Mouse (Mus musculus): ENCODE measurements around the gene Slc39a1. TPM values are rescaled to one million over a fixed set of nuclear protein-coding genes. Genes with fewer than 3 reads are reported as not detected.
A peak's percentile ranks its signal among the peaks of the same experiment; 100 is the strongest.

Slc39a1 gene
- polyA plus RNA-seq, 1 experiment from 2014 or later, result 105 TPM

GRCm38 (mm10) chr3:90256731-90257530 lies 9.0 kb downstream of the Slc39a1 start:
- Histone ChIP-seq H3K9ac (ENCODE audit: low read depth, low read length) (no peak overlapping the region), H3K27me3 (ENCODE audit: control insufficient read depth, insufficient read depth, low read length) (no peaks in the 10 kb centered on the region), H3K36me3 (ENCODE audit: control insufficient read depth, insufficient read depth, low read length) (peaks cover 41% of the 10 kb centered on the region), H3K4me2 (replicated peaks; ENCODE audit: low read depth, low read length) (no peak overlapping the region), H3K9me3 (ENCODE audit: control insufficient read depth, low read length) (no peaks in the 10 kb centered on the region), H3K4me3 (ENCODE audit: low read length) (no peak overlapping the region), H3K27ac (ENCODE audit: low read depth, low read length) (no peak overlapping the region), H3K4me1 (ENCODE audit: control insufficient read depth, insufficient read depth, low read length) (peaks cover 7% of the 10 kb centered on the region)
- ATAC-seq (ENCODE audit: low FRiP score, low TSS enrichment), result no peak
- 91% methylated on average over 19 of the region's 19 CpGs for WGBS

- H3K27ac ChIP-seq (ENCODE audit: low read depth, low read length), result no peak overlapping the region
- H3K27me3 ChIP-seq (ENCODE audit: control insufficient read depth, insufficient read depth, low read length), result no peaks in the 10 kb centered on the region
- H3K4me1 ChIP-seq (ENCODE audit: control insufficient read depth, insufficient read depth, low read length), result peaks cover 7% of the 10 kb centered on the region
- no peak overlapping the region for H3K4me2 ChIP-seq (replicated peaks; ENCODE audit: low read depth, low read length)
- WGBS, result 89% methylated on average over 4 of the region's 4 CpGs
- peaks cover 57% of the 10 kb centered on the region for H3K36me3 ChIP-seq (ENCODE audit: control insufficient read depth, insufficient read depth, low read length)
- no peak for ATAC-seq (ENCODE audit: low FRiP score, low TSS enrichment)
- no peaks in the 10 kb centered on the region for H3K9me3 ChIP-seq (ENCODE audit: control insufficient read depth, low read length)
- H3K4me3 ChIP-seq (ENCODE audit: low read length), result no peak overlapping the region
- H3K9ac ChIP-seq (ENCODE audit: low read depth, low read length), result no peak overlapping the region
Observed at GRCm38 (mm10) chr3:90258521-90258920, 10.5 kb downstream of the Slc39a1 start.

GRCm38 (mm10) chr3:90263121-90263771 lies 15.3 kb downstream of the Slc39a1 start:
- Histone ChIP-seq H3K9ac (ENCODE audit: low read depth, low read length) (no peak overlapping the region), H3K4me1 (ENCODE audit: control insufficient read depth, insufficient read depth, low read length) (peaks cover 9% of the 10 kb centered on the region; the same call in 1 of the 2 replicates), H3K27ac (ENCODE audit: low read depth, low read length) (no peak overlapping the region), H3K27me3 (ENCODE audit: control insufficient read depth, insufficient read depth, low read length) (no peaks in the 10 kb centered on the region), H3K4me3 (ENCODE audit: low read length) (no peak overlapping the region), H3K9me3 (ENCODE audit: control insufficient read depth, low read length) (no peaks in the 10 kb centered on the region), H3K36me3 (ENCODE audit: control insufficient read depth, insufficient read depth, low read length) (peaks cover 57% of the 10 kb centered on the region), H3K4me2 (replicated peaks; ENCODE audit: low read depth, low read length) (no peak overlapping the region)
- WGBS, result 85% methylated on average over 5 of the region's 5 CpGs
- ATAC-seq (ENCODE audit: low FRiP score, low TSS enrichment), result no peak

GRCm38 (mm10) chr3:90264687-90265033 lies 16.7 kb downstream of the Slc39a1 start:
- WGBS, result 34% methylated on average over 10 of the region's 10 CpGs

GRCm38 (mm10) chr3:90265034-90265931 lies 17.3 kb downstream of the Slc39a1 start, which contains the start of gene Dennd4b:
Dennd4b (plus strand) TSS chr3:90265185.
- peak within 1 kb of the TSS; percentile 97 for H3K27ac ChIP-seq (ENCODE audit: low read depth, low read length)
- peak within 1 kb of the TSS; percentile 85 for H3K4me3 ChIP-seq (ENCODE audit: low read length)
- peak within 1 kb of the TSS; percentile 84 for H3K4me2 ChIP-seq (replicated peaks; ENCODE audit: low read depth, low read length)
- peaks cover 9% of the 10 kb centered on the region; the same call in 1 of the 2 replicates for H3K4me1 ChIP-seq (ENCODE audit: control insufficient read depth, insufficient read depth, low read length)
- WGBS, result under 1% methylated on average over 72 of the region's 87 CpGs
- peak within 1 kb of the TSS; percentile 91 for H3K9ac ChIP-seq (ENCODE audit: low read depth, low read length)
- peaks cover 37% of the 10 kb centered on the region for H3K36me3 ChIP-seq (ENCODE audit: control insufficient read depth, insufficient read depth, low read length)
- no peaks in the 10 kb centered on the region for H3K27me3 ChIP-seq (ENCODE audit: control insufficient read depth, insufficient read depth, low read length)
- ATAC-seq (ENCODE audit: low FRiP score, low TSS enrichment), result peak; percentile 91
- no peaks in the 10 kb centered on the region for H3K9me3 ChIP-seq (ENCODE audit: control insufficient read depth, low read length)

More at GRCm38 (mm10) chr3:90264687-90265033, 16.7 kb downstream of the Slc39a1 start:
- H3K4me1 ChIP-seq (ENCODE audit: control insufficient read depth, insufficient read depth, low read length), result peaks cover 9% of the 10 kb centered on the region; the same call in 1 of the 2 replicates
- no peaks in the 10 kb centered on the region for H3K9me3 ChIP-seq (ENCODE audit: control insufficient read depth, low read length)
- no peak overlapping the region; the same call in 1 of the 2 replicates for H3K27ac ChIP-seq (ENCODE audit: low read depth, low read length)
- H3K9ac ChIP-seq (ENCODE audit: low read depth, low read length), result no peak overlapping the region
- H3K4me2 ChIP-seq (replicated peaks; ENCODE audit: low read depth, low read length), result no peak overlapping the region
- peaks cover 43% of the 10 kb centered on the region for H3K36me3 ChIP-seq (ENCODE audit: control insufficient read depth, insufficient read depth, low read length)
- no peaks in the 10 kb centered on the region for H3K27me3 ChIP-seq (ENCODE audit: control insufficient read depth, insufficient read depth, low read length)
- ATAC-seq (ENCODE audit: low FRiP score, low TSS enrichment), result no peak
- H3K4me3 ChIP-seq (ENCODE audit: low read length), result peak overlapping the region; percentile 85; the same call in 1 of the 2 replicates

GRCm38 (mm10) chr3:90265932-90266741 lies 18.2 kb downstream of the Slc39a1 start:
- peak overlapping the region; percentile 91 for H3K9ac ChIP-seq (ENCODE audit: low read depth, low read length)
- peak overlapping the region; percentile 84 for H3K4me2 ChIP-seq (replicated peaks; ENCODE audit: low read depth, low read length)
- no peaks in the 10 kb centered on the region for H3K9me3 ChIP-seq (ENCODE audit: control insufficient read depth, low read length)
- no peak; the same call in 1 of the 2 replicates for ATAC-seq (ENCODE audit: low FRiP score, low TSS enrichment)
- H3K36me3 ChIP-seq (ENCODE audit: control insufficient read depth, insufficient read depth, low read length), result peaks cover 34% of the 10 kb centered on the region
- no peaks in the 10 kb centered on the region for H3K27me3 ChIP-seq (ENCODE audit: control insufficient read depth, insufficient read depth, low read length)
- H3K4me1 ChIP-seq (ENCODE audit: control insufficient read depth, insufficient read depth, low read length), result peaks cover 9% of the 10 kb centered on the region; the same call in 1 of the 2 replicates
- H3K4me3 ChIP-seq (ENCODE audit: low read length), result peak overlapping the region; percentile 85
- peak overlapping the region; percentile 97 for H3K27ac ChIP-seq (ENCODE audit: low read depth, low read length)
- 21% methylated on average over 16 of the region's 16 CpGs for WGBS

GRCm38 (mm10) chr3:90266901-90267775 lies 19.2 kb downstream of the Slc39a1 start:
- Histone ChIP-seq H3K4me3 (ENCODE audit: low read length) (no peak overlapping the region), H3K27me3 (ENCODE audit: control insufficient read depth, insufficient read depth, low read length) (no peaks in the 10 kb centered on the region), H3K9ac (ENCODE audit: low read depth, low read length) (no peak overlapping the region; the same call in 1 of the 2 replicates), H3K36me3 (ENCODE audit: control insufficient read depth, insufficient read depth, low read length) (peaks cover 25% of the 10 kb centered on the region), H3K4me2 (replicated peaks; ENCODE audit: low read depth, low read length) (peak overlapping the region; percentile 84), H3K27ac (ENCODE audit: low read depth, low read length) (no peak overlapping the region; the same call in 1 of the 2 replicates), H3K4me1 (ENCODE audit: control insufficient read depth, insufficient read depth, low read length) (peaks cover 9% of the 10 kb centered on the region; the same call in 1 of the 2 replicates), H3K9me3 (ENCODE audit: control insufficient read depth, low read length) (no peaks in the 10 kb centered on the region)
- ATAC-seq (ENCODE audit: low FRiP score, low TSS enrichment), result no peak
- WGBS, result 95% methylated on average over 20 of the region's 20 CpGs

Measured in kidney, embryonic 14.5 days (tissue).